Mouse (Mus musculus): ENCODE data around the gene Ciapin1. TPM values are rescaled to one million over a fixed set of nuclear protein-coding genes. Genes with fewer than 3 reads are reported as not detected.
A peak's percentile ranks its signal among the peaks of the same experiment; 100 is the strongest.

Ciapin1 gene
- 188 and 194 TPM in 2 replicates for polyA plus RNA-seq (2015; fragmentation: Nextera tagmentation; extraction: Ambion mirVana)

DNA sequence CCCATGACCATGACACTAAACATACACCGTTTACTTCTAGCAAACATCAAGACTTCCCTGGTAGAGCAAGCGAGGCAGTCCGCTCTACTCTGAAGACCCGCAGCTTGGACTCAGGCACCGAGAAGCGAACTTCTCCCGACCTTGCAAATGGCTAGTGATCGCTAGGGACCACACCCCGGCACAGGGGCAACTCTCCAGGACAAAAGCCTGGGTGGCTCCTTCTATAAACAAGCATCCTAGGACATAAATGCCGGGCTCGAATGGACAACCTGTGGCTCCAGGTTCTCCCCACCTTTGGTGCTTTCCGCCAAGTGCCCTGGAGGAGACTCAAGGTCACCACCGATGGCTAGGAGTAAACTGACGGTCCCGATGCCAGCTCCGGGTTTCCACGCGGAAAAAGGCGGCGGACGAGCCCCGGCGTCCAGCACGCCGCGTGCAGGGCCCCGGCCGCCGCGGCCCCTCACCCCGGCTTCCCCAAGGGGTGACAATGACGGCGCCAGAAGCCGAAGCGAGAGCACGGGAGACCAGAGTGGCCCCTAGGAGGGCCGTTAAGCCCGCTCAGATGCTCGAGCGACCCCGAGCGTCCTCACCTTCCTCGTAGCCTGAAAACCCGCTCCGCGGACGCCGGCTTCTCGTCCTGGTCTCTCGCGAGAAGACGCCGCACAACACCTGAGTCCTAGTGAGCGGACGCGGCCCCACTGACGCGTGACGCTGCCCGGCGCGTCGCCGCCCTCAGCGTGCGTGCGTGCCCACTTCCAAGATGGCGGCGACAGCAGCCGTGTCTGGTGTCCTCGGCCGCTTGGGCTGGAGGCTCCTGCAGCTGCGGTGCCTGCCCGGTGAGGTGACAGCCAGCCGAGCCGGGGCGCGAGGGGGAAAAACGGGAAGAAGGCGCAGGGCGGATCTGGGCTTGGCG lies at the start of gene Ciapin1, which contains the start of gene Coq9:
Ciapin1 (minus strand) TSS at position 697 of the 913 bp plus-strand sequence.
Coq9 (plus strand) TSS at position 660 of the 913 bp plus-strand sequence.
- H3K4me1 ChIP-seq (ENCODE audit: control insufficient read depth, insufficient read depth, low read length) = peaks cover 12% of the 10 kb centered on the region
- peak within 1 kb of the TSS; percentile 94 for H3K4me3 ChIP-seq (ENCODE audit: low read depth, low read length)
- peak within 1 kb of the TSS; percentile 94 for H3K4me2 ChIP-seq (ENCODE audit: low read length)
- H3K27ac ChIP-seq (ENCODE audit: low read length) = peak within 1 kb of the TSS; percentile 95
- under 1% methylated on average over 82 of the region's 82 CpGs for WGBS
- no peaks in the 10 kb centered on the region for H3K9me3 ChIP-seq (replicated peaks; ENCODE audit: control insufficient read depth, low read length, poor library complexity, severe bottlenecking)
- ATAC-seq = peak; percentile 98
- peak within 1 kb of the TSS; percentile 97 for H3K9ac ChIP-seq (ENCODE audit: low read depth, low read length)
- no peaks in the 10 kb centered on the region for H3K36me3 ChIP-seq (ENCODE audit: control insufficient read depth, insufficient read depth, low read length)
- no peaks in the 10 kb centered on the region for H3K27me3 ChIP-seq (ENCODE audit: control insufficient read depth, insufficient read depth, low read depth, low read length)

DNA sequence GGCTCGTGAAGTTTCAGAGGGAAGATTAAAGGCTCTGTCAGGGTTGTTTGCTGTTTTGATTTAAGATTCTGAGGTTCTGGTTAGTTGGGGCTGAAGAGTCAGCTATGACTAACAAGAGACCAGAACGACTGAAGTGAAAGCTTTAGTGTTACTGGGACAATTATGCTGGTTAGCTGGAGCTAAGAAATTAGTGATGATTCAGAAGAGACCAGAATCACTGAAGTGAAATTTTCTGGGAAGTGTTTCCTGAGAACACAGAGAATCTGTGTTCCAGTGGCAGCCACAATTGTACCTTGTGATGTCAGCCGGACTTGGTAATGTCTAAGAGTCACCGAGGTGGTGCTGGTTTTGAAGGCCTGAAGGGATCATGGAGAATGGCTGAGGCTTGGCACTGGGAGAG lies 42.6 kb upstream of the Ciapin1 start:
- Histone ChIP-seq H3K9me3 (replicated peaks; ENCODE audit: control insufficient read depth, low read length, poor library complexity, severe bottlenecking) (no peaks in the 10 kb centered on the region), H3K27ac (ENCODE audit: low read length) (no peak overlapping the region), H3K4me1 (ENCODE audit: control insufficient read depth, insufficient read depth, low read length) (peaks cover 4% of the 10 kb centered on the region), H3K36me3 (ENCODE audit: control insufficient read depth, insufficient read depth, low read length) (no peaks in the 10 kb centered on the region), H3K27me3 (ENCODE audit: control insufficient read depth, insufficient read depth, low read depth, low read length) (no peaks in the 10 kb centered on the region), H3K4me3 (ENCODE audit: low read depth, low read length) (no peak overlapping the region), H3K9ac (ENCODE audit: low read depth, low read length) (no peak overlapping the region), H3K4me2 (ENCODE audit: low read length) (no peak overlapping the region)
- ATAC-seq = no peak
- 84% methylated on average over 4 of the region's 4 CpGs for WGBS

DNA sequence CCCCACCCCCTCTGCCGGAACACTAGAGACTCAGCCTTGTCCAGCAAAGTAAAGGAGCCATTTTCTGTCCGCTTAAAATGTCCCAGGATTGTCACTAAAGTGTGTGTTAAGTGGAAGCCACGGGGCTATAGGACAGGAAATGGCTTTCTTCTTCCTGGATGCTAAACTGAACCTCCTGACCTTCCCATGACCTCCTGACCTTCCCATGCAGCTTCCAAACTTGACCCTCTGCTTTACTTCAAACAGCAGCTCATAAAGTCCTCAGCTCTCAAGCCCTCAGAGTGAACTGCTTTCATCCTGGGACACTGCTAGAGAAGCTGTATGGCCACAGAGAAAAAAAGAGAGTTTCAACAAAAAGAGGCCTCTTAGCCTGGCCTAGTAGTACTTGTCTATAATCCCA lies 38.7 kb upstream of the Ciapin1 start:
- no peak overlapping the region for H3K4me3 ChIP-seq (ENCODE audit: low read depth, low read length)
- no peak for ATAC-seq
- no peak overlapping the region for H3K9ac ChIP-seq (ENCODE audit: low read depth, low read length)
- no peak overlapping the region for H3K27ac ChIP-seq (ENCODE audit: low read length)
- H3K4me1 ChIP-seq (ENCODE audit: control insufficient read depth, insufficient read depth, low read length) = peaks cover 12% of the 10 kb centered on the region
- 58% methylated on average over 3 of the region's 3 CpGs for WGBS
- peaks cover 8% of the 10 kb centered on the region for H3K27me3 ChIP-seq (ENCODE audit: control insufficient read depth, insufficient read depth, low read depth, low read length)
- no peaks in the 10 kb centered on the region for H3K9me3 ChIP-seq (replicated peaks; ENCODE audit: control insufficient read depth, low read length, poor library complexity, severe bottlenecking)
- H3K36me3 ChIP-seq (ENCODE audit: control insufficient read depth, insufficient read depth, low read length) = no peaks in the 10 kb centered on the region
- peak overlapping the region; percentile 97; the same call in 1 of the 2 replicates for H3K4me2 ChIP-seq (ENCODE audit: low read length)

DNA sequence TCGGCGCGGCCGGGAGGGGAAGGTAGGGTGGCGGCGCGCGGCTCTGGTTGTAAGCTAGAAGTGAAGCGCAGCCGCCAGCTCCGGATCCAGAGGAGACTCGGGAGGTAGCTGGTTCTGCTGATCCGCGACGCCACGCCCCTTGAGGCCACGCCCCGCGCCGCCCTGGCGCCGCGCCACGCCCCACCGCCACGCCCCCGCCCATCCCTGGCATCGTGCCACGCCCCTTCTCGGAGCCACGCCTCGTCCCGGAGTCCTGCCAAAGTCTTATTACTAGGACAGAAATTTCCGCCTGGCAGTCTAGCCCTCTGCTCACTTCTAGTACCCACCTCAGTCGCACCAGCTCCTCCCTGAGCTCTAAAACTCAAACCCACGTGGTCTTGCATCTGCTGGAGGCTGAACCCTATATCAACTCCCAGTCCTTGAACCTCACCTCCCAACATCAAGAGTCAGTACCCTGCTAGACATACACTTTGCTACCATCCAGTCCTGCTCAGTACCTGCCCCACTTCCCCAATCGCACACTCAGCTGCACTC lies 38.1 kb upstream of the Ciapin1 start, which contains the start of gene Dok4:
Dok4 (minus strand) TSS at position 134 of the 534 bp plus-strand sequence.
- H3K27me3 ChIP-seq (ENCODE audit: control insufficient read depth, insufficient read depth, low read depth, low read length) = peaks cover 8% of the 10 kb centered on the region
- H3K4me1 ChIP-seq (ENCODE audit: control insufficient read depth, insufficient read depth, low read length) = peaks cover 17% of the 10 kb centered on the region
- no peaks in the 10 kb centered on the region for H3K9me3 ChIP-seq (replicated peaks; ENCODE audit: control insufficient read depth, low read length, poor library complexity, severe bottlenecking)
- ATAC-seq = peak; percentile 43
- H3K36me3 ChIP-seq (ENCODE audit: control insufficient read depth, insufficient read depth, low read length) = no peaks in the 10 kb centered on the region
- peak within 1 kb of the TSS; percentile 68 for H3K4me3 ChIP-seq (ENCODE audit: low read depth, low read length)
- no peak within 1 kb of the TSS for H3K27ac ChIP-seq (ENCODE audit: low read length)
- peak within 1 kb of the TSS; percentile 80 for H3K9ac ChIP-seq (ENCODE audit: low read depth, low read length)
- H3K4me2 ChIP-seq (ENCODE audit: low read length) = peak within 1 kb of the TSS; percentile 97
- WGBS = 1% methylated on average over 26 of the region's 37 CpGs

DNA sequence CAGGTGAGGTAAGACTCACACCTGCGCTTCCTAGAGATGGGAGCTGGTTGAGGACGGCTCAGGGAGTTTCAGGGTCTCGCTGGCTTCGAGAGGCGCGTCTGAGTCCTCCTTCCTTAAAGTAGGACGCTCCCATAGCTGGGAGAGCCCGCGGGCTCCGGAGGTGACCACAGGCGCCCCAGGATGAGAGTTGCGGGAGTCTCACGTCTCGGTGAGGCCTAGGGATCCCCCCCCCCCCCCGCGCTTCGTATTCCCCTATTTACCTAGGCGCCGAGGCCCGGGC lies 37.7 kb upstream of the Ciapin1 start:
- Histone ChIP-seq H3K4me1 (ENCODE audit: control insufficient read depth, insufficient read depth, low read length) (peaks cover 19% of the 10 kb centered on the region), H3K27me3 (ENCODE audit: control insufficient read depth, insufficient read depth, low read depth, low read length) (peaks cover 8% of the 10 kb centered on the region), H3K27ac (ENCODE audit: low read length) (no peak overlapping the region), H3K9ac (ENCODE audit: low read depth, low read length) (peak overlapping the region; percentile 80), H3K4me2 (ENCODE audit: low read length) (peak overlapping the region; percentile 97), H3K9me3 (replicated peaks; ENCODE audit: control insufficient read depth, low read length, poor library complexity, severe bottlenecking) (no peaks in the 10 kb centered on the region), H3K4me3 (ENCODE audit: low read depth, low read length) (peak overlapping the region; percentile 68), H3K36me3 (ENCODE audit: control insufficient read depth, insufficient read depth, low read length) (no peaks in the 10 kb centered on the region)
- WGBS = 1% methylated on average over 16 of the region's 20 CpGs
- no peak for ATAC-seq

DNA sequence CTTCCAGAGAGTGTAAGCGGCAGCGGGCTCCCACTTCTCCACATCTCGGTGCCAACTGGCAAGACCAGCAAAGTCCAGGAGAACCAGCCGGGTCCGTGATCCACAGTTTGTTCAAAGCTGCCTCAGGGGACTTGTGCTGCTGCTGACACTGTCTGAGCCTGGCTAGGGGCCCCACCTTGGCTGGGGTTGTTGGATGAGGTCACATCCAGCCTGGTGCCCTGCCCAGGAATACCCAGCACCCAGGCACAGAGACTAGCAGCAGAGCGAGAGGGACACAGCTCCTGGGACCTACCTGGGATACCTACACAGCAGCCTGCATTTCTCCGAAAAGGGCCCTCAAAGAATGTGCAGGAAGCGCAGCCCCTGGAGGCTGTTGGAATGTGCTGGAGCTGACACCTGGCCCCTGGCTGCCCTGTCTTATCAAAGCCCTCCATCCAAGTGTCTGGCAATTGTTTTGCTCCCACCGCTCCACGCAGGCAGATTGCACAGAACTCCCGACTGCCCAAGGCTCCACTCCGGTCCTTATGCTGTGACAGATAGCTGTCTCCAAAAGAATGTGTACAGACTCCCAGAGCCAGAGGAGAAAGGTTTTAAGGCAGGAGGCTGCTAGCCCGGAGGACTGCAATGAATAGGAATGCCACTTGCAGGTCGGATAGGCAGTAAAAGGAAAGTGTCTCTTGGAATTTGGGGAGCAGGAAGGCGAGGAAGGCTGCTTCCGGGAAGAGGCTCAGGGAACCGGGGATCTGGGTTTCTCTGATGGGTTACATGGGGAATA lies 37.1 kb upstream of the Ciapin1 start:
- 17% methylated on average over 17 of the region's 17 CpGs for WGBS
- no peaks in the 10 kb centered on the region for H3K36me3 ChIP-seq (ENCODE audit: control insufficient read depth, insufficient read depth, low read length)
- peaks cover 19% of the 10 kb centered on the region for H3K4me1 ChIP-seq (ENCODE audit: control insufficient read depth, insufficient read depth, low read length)
- no peaks in the 10 kb centered on the region for H3K9me3 ChIP-seq (replicated peaks; ENCODE audit: control insufficient read depth, low read length, poor library complexity, severe bottlenecking)
- peak overlapping the region; percentile 68 for H3K4me3 ChIP-seq (ENCODE audit: low read depth, low read length)
- H3K27ac ChIP-seq (ENCODE audit: low read length) = no peak overlapping the region
- peaks cover 8% of the 10 kb centered on the region for H3K27me3 ChIP-seq (ENCODE audit: control insufficient read depth, insufficient read depth, low read depth, low read length)
- ATAC-seq = no peak
- peak overlapping the region; percentile 97 for H3K4me2 ChIP-seq (ENCODE audit: low read length)
- peak overlapping the region; percentile 80 for H3K9ac ChIP-seq (ENCODE audit: low read depth, low read length)

DNA sequence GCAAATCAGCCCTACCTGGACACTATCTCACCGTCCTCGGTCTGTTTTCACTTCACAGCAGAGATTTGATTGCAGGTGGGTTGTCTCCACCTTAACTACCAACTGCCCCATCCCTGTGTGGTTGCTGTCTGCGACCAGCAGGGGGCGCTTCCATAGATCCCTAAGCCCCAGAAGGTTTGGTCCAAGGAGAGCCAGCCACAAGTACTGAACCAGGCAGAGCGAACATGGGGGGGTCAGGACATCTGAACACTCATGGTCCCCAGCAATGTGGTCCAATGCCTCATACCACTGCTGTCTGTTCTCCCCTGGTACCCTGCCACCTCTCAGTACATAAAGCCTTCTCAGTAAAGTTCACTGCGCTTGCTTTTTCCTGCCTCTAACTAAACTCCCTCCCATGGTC lies 36.2 kb upstream of the Ciapin1 start:
- Histone ChIP-seq H3K4me3 (ENCODE audit: low read depth, low read length) (no peak overlapping the region), H3K27ac (ENCODE audit: low read length) (no peak overlapping the region), H3K4me1 (ENCODE audit: control insufficient read depth, insufficient read depth, low read length) (peaks cover 22% of the 10 kb centered on the region), H3K4me2 (ENCODE audit: low read length) (no peak overlapping the region), H3K36me3 (ENCODE audit: control insufficient read depth, insufficient read depth, low read length) (no peaks in the 10 kb centered on the region), H3K27me3 (ENCODE audit: control insufficient read depth, insufficient read depth, low read depth, low read length) (peaks cover 8% of the 10 kb centered on the region), H3K9me3 (replicated peaks; ENCODE audit: control insufficient read depth, low read length, poor library complexity, severe bottlenecking) (no peaks in the 10 kb centered on the region), H3K9ac (ENCODE audit: low read depth, low read length) (no peak overlapping the region)
- 13% methylated on average over 6 of the region's 6 CpGs for WGBS
- ATAC-seq = no peak

DNA sequence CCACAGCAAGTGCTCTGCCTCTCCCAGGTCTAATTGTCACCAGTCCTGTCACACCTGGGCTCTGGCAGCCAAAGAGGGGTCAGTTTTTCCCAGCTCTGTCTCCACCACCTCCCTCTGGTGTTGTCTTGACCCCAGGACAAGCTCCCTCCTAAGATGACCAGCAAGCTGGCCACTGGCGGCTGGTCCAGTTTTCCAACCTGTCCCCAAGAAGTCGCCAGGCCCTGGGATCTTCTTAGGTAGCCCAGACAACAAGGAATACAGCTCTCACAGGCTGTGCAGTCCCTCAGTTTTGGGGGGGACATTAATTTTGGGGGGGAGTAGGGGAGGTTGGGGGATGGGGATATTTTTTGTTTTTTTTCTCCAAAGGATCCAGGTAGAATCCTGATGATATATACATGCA lies 34.4 kb upstream of the Ciapin1 start:
- H3K4me3 ChIP-seq (ENCODE audit: low read depth, low read length) = no peak overlapping the region
- H3K4me1 ChIP-seq (ENCODE audit: control insufficient read depth, insufficient read depth, low read length) = peaks cover 37% of the 10 kb centered on the region
- no peaks in the 10 kb centered on the region for H3K36me3 ChIP-seq (ENCODE audit: control insufficient read depth, insufficient read depth, low read length)
- no peak overlapping the region for H3K27ac ChIP-seq (ENCODE audit: low read length)
- peaks cover 8% of the 10 kb centered on the region for H3K27me3 ChIP-seq (ENCODE audit: control insufficient read depth, insufficient read depth, low read depth, low read length)
- WGBS = 75% methylated on average over 2 of the region's 2 CpGs
- no peak overlapping the region for H3K9ac ChIP-seq (ENCODE audit: low read depth, low read length)
- H3K9me3 ChIP-seq (replicated peaks; ENCODE audit: control insufficient read depth, low read length, poor library complexity, severe bottlenecking) = no peaks in the 10 kb centered on the region
- ATAC-seq = no peak
- no peak overlapping the region for H3K4me2 ChIP-seq (ENCODE audit: low read length)

Measured in midbrain, embryonic 16.5 days (tissue).